Mouse (Mus musculus) lung, embryonic 16.5 days (tissue): ENCODE data around the gene Tfpi. TPM values are rescaled to one million over a fixed set of nuclear protein-coding genes. Genes with fewer than 3 reads are reported as not detected.

Experiments used
- ATAC-seq: fragments of 200-750 bp; cut with Nextera tagmentation; 2 replicates; pipeline ENCODE4 v1.8.0; 2017; ENCODE audit warnings: low read depth, mild to moderate bottlenecking, moderate library complexity
- H3K27ac ChIP-seq: fragments of 300-500 bp; sonication (generic); 2 replicates; pipeline ENCODE4 v1.5.1; 2014; ENCODE audit warnings: mild to moderate bottlenecking, control low read depth, low read length
- H3K27me3 ChIP-seq: fragments of 300-500 bp; sonication (generic); 2 replicates; pipeline ENCODE4 v1.6.1; 2014; ENCODE audit warnings: low read depth, low read length, mixed read lengths; ENCODE audit not compliant: control insufficient read depth, insufficient read depth
- H3K36me3 ChIP-seq: fragments of 300-500 bp; sonication (generic); 2 replicates; pipeline ENCODE4 v1.6.1; 2014; ENCODE audit warnings: low read length; ENCODE audit not compliant: control insufficient read depth, insufficient read depth
- H3K4me1 ChIP-seq: fragments of 300-500 bp; sonication (generic); replicated peaks from 2 replicates; pipeline ENCODE4 v1.6.1; 2014; ENCODE audit warnings: low read length, mixed read lengths; ENCODE audit not compliant: control insufficient read depth, insufficient read depth
- H3K4me2 ChIP-seq: fragments of 300-500 bp; sonication (generic); 2 replicates; pipeline ENCODE4 v1.6.1; 2014; ENCODE audit warnings: low read depth, low read length, control low read depth
- H3K4me3 ChIP-seq: fragments of 300-500 bp; sonication (generic); 2 replicates; pipeline ENCODE4 v1.5.1; 2014; ENCODE audit warnings: mild to moderate bottlenecking, low read length, control low read depth
- H3K9ac ChIP-seq: fragments of 300-500 bp; sonication (generic); 2 replicates; pipeline ENCODE4 v1.6.1; 2014; ENCODE audit warnings: low read length, control low read depth
- H3K9me3 ChIP-seq: fragments of 300-500 bp; sonication (generic); 2 replicates; pipeline ENCODE4 v1.6.1; 2016; ENCODE audit warnings: low read length; ENCODE audit not compliant: control insufficient read depth
- WGBS: fragments of 180-500 bp; shearing (Covaris S2); extraction: QIAGEN DNeasy Blood & Tissue Kit; methylation state at CpG from one replicate; pipeline ENCODE4 v1.1.7; 2014; 5-methylcytosine and 5-hydroxymethylcytosine counted together
- polyA plus RNA-seq: library from polyadenylated mRNA; unstranded; fragments of >200 nt; fragmentation: Nextera tagmentation; extraction: Ambion mirVana; gene quantifications from 2 replicates; pipeline ENCODE4 v1.2.1, GENCODE M21; 2015

Tfpi gene
- polyA plus RNA-seq, 1 experiment from 2014 or later, result 64.9 TPM

- Histone ChIP-seq H3K4me3 (no peak overlapping the region), H3K9me3 (no peaks in the 10 kb centered on the region), H3K4me1 (peaks cover 4% of the 10 kb centered on the region; the same call in 1 of the 2 replicates), H3K4me2 (no peak overlapping the region), H3K36me3 (no peaks in the 10 kb centered on the region), H3K27me3 (no peaks in the 10 kb centered on the region), H3K27ac (no peak overlapping the region), H3K9ac (no peak overlapping the region)
- ATAC-seq, result no peak
- 63% methylated on average over 3 of the region's 3 CpGs for WGBS
Measured at GRCm38 (mm10) chr2:84462411-84462810, 14.2 kb downstream of the Tfpi start.

GRCm38 (mm10) chr2:84459651-84460177 lies 16.9 kb downstream of the Tfpi start:
- Histone ChIP-seq H3K4me2 (no peak overlapping the region), H3K4me3 (no peak overlapping the region), H3K27me3 (no peaks in the 10 kb centered on the region), H3K4me1 (peaks cover 1% of the 10 kb centered on the region; the same call in 1 of the 2 replicates), H3K9me3 (no peaks in the 10 kb centered on the region), H3K36me3 (no peaks in the 10 kb centered on the region; the same call in 1 of the 2 replicates), H3K9ac (no peak overlapping the region), H3K27ac (peak overlapping the region; percentile 44; the same call in 1 of the 2 replicates)
- peak; percentile 59; the same call in 1 of the 2 replicates for ATAC-seq
- 48% methylated on average over 11 of the region's 11 CpGs for WGBS

GRCm38 (mm10) chr2:84457221-84457620 lies 19.4 kb downstream of the Tfpi start:
- Histone ChIP-seq H3K27me3 (no peaks in the 10 kb centered on the region), H3K4me3 (no peak overlapping the region), H3K9ac (no peak overlapping the region), H3K4me1 (no peaks in the 10 kb centered on the region), H3K9me3 (no peaks in the 10 kb centered on the region), H3K27ac (no peak overlapping the region), H3K4me2 (no peak overlapping the region), H3K36me3 (no peaks in the 10 kb centered on the region; the same call in 1 of the 2 replicates)
- WGBS, result 52% methylated on average over 6 of the region's 6 CpGs
- no peak for ATAC-seq

- Histone ChIP-seq H3K4me2 (no peak overlapping the region), H3K9ac (no peak overlapping the region)
Measured at GRCm38 (mm10) chr2:84455236-84455799, 21.3 kb downstream of the Tfpi start.

GRCm38 (mm10) chr2:84454551-84455235 lies 21.9 kb downstream of the Tfpi start:
- no peaks in the 10 kb centered on the region for H3K4me1 ChIP-seq
- H3K27ac ChIP-seq, result no peak overlapping the region
- no peaks in the 10 kb centered on the region for H3K9me3 ChIP-seq
- 56% methylated on average over 10 of the region's 10 CpGs for WGBS
- no peak overlapping the region for H3K9ac ChIP-seq
- ATAC-seq, result peak; percentile 38; the same call in 1 of the 2 replicates
- H3K4me3 ChIP-seq, result no peak overlapping the region
- no peaks in the 10 kb centered on the region; the same call in 1 of the 2 replicates for H3K36me3 ChIP-seq
- H3K27me3 ChIP-seq, result no peaks in the 10 kb centered on the region
- H3K4me2 ChIP-seq, result no peak overlapping the region

More at GRCm38 (mm10) chr2:84455236-84455799, 21.3 kb downstream of the Tfpi start:
- peak; percentile 78 for ATAC-seq
- H3K36me3 ChIP-seq, result no peaks in the 10 kb centered on the region; the same call in 1 of the 2 replicates
- H3K27ac ChIP-seq, result no peak overlapping the region
- 6% methylated on average over 5 of the region's 5 CpGs for WGBS
- no peaks in the 10 kb centered on the region for H3K4me1 ChIP-seq
- H3K9me3 ChIP-seq, result no peaks in the 10 kb centered on the region
- H3K4me3 ChIP-seq, result no peak overlapping the region
- H3K27me3 ChIP-seq, result no peaks in the 10 kb centered on the region

- ATAC-seq, result no peak
- no peak overlapping the region for H3K4me3 ChIP-seq
- H3K27me3 ChIP-seq, result no peaks in the 10 kb centered on the region
- H3K4me2 ChIP-seq, result no peak overlapping the region
- no peak overlapping the region for H3K27ac ChIP-seq
- no peak overlapping the region for H3K9ac ChIP-seq
- H3K9me3 ChIP-seq, result no peaks in the 10 kb centered on the region
- H3K36me3 ChIP-seq, result no peaks in the 10 kb centered on the region; the same call in 1 of the 2 replicates
- no peaks in the 10 kb centered on the region for H3K4me1 ChIP-seq
- 15% methylated on average over 5 of the region's 5 CpGs for WGBS
Measured at GRCm38 (mm10) chr2:84454051-84454450, 22.5 kb downstream of the Tfpi start.

GRCm38 (mm10) chr2:84445499-84445898 lies 31.1 kb downstream of the Tfpi start:
- 76% methylated on average over 1 of the region's 1 CpGs for WGBS
- no peak overlapping the region for H3K4me2 ChIP-seq

GRCm38 (mm10) chr2:84441940-84442339 lies 34.6 kb downstream of the Tfpi start:
- Histone ChIP-seq H3K4me3 (no peak overlapping the region), H3K27ac (no peak overlapping the region), H3K9me3 (no peaks in the 10 kb centered on the region), H3K4me2 (no peak overlapping the region), H3K36me3 (no peaks in the 10 kb centered on the region), H3K9ac (no peak overlapping the region), H3K27me3 (no peaks in the 10 kb centered on the region), H3K4me1 (no peaks in the 10 kb centered on the region)
- 62% methylated on average over 5 of the region's 5 CpGs for WGBS
- no peak for ATAC-seq

More at GRCm38 (mm10) chr2:84445499-84445898, 31.1 kb downstream of the Tfpi start:
- no peaks in the 10 kb centered on the region for H3K36me3 ChIP-seq
- H3K4me3 ChIP-seq, result no peak overlapping the region
- no peaks in the 10 kb centered on the region for H3K27me3 ChIP-seq
- no peaks in the 10 kb centered on the region for H3K9me3 ChIP-seq
- no peak overlapping the region for H3K9ac ChIP-seq
- peak overlapping the region; percentile 31; the same call in 1 of the 2 replicates for H3K27ac ChIP-seq
- peak; percentile 74 for ATAC-seq
- H3K4me1 ChIP-seq, result no peaks in the 10 kb centered on the region

- WGBS, result 34% methylated on average over 11 of the region's 11 CpGs
- Histone ChIP-seq H3K4me1 (peaks cover 2% of the 10 kb centered on the region; the same call in 1 of the 2 replicates), H3K4me2 (no peak overlapping the region), H3K9ac (no peak overlapping the region), H3K27ac (no peak overlapping the region), H3K36me3 (no peaks in the 10 kb centered on the region), H3K9me3 (no peaks in the 10 kb centered on the region), H3K27me3 (no peaks in the 10 kb centered on the region), H3K4me3 (no peak overlapping the region)
- no peak for ATAC-seq
Measured at GRCm38 (mm10) chr2:84429724-84430123, 46.9 kb downstream of the Tfpi start.
